Mouse (Mus musculus) spleen, postnatal 10 days (tissue): ENCODE data around the gene Tns1.

Experiments
- DNase-seq, 2 experiments: peaks; one replicate each; pipeline ENCODE4 v3.0.0; 2021 to 2022; ENCODE audit warnings: low spot score in 2 of 2

Gene Tns1

GRCm38 (mm10) chr1:73932421-73933145 lies 191.7 kb downstream of the Tns1 start:
- no peak for DNase-seq

GRCm38 (mm10) chr1:73931851-73932250 lies 192.4 kb downstream of the Tns1 start:
- DNase-seq, result no peak

GRCm38 (mm10) chr1:73930411-73931134 lies 193.7 kb downstream of the Tns1 start:
- DNase-seq, result no peak

- DNase-seq, result no peak
Measured at GRCm38 (mm10) chr1:73929952-73930329, 194.3 kb downstream of the Tns1 start.

- DNase-seq, result no peak
Measured at GRCm38 (mm10) chr1:73929211-73929951, 194.9 kb downstream of the Tns1 start.

GRCm38 (mm10) chr1:73928385-73928784 lies 195.9 kb downstream of the Tns1 start:
- DNase-seq, result no peak

GRCm38 (mm10) chr1:73927819-73928218 lies 196.4 kb downstream of the Tns1 start:
- DNase-seq, result no peak

GRCm38 (mm10) chr1:73926279-73926678 lies 198.0 kb downstream of the Tns1 start:
- DNase-seq, result no peak

- no peak for DNase-seq
Measured at GRCm38 (mm10) chr1:73924871-73925610, 199.2 kb downstream of the Tns1 start.

- no peak for DNase-seq
Measured at GRCm38 (mm10) chr1:73924210-73924609, 200.0 kb downstream of the Tns1 start.

- DNase-seq, result no peak
Measured at GRCm38 (mm10) chr1:73923185-73923584, 201.1 kb downstream of the Tns1 start.

- DNase-seq, result peak in 1 of 2 experiments; percentile 6
Measured at GRCm38 (mm10) chr1:73920701-73921100, 203.5 kb downstream of the Tns1 start.

- DNase-seq, result peak in 1 of 2 experiments; percentile 0
Measured at GRCm38 (mm10) chr1:73919909-73920308, 204.3 kb downstream of the Tns1 start.

GRCm38 (mm10) chr1:73918001-73918400 lies 206.2 kb downstream of the Tns1 start:
- DNase-seq, result peak in 1 of 2 experiments; percentile 6

- peak in 1 of 2 experiments; percentile 6 for DNase-seq
Measured at GRCm38 (mm10) chr1:73916298-73916697, 208.0 kb downstream of the Tns1 start.

GRCm38 (mm10) chr1:73915218-73916070 lies 208.8 kb downstream of the Tns1 start:
- peak in 1 of 2 experiments; percentile 10 for DNase-seq

- DNase-seq, result peak in 1 of 2 experiments; percentile 6
Measured at GRCm38 (mm10) chr1:73914076-73914475, 210.2 kb downstream of the Tns1 start.

- peak in 1 of 2 experiments; percentile 10 for DNase-seq
Measured at GRCm38 (mm10) chr1:73913071-73914005, 210.9 kb downstream of the Tns1 start.

- DNase-seq, result peak in 1 of 2 experiments; percentile 13
Measured at GRCm38 (mm10) chr1:73912466-73912865, 211.8 kb downstream of the Tns1 start.
